Mouse (Mus musculus) T-helper 2 cell (primary cell): ENCODE measurements at regions not wholly inside any gene's neighbourhood (a gene's known extent, or its start where the extent isn't known, plus 50 kb on each side); places are given as distances from the start of the nearest gene placed in this dataset.

Source experiments
- in situ Hi-C: fragments of 300-600 bp; cut with MboI, MseI; formaldehyde crosslinking; loops from one replicate; pipeline ENCODE4 v1.15.1; 2025; ENCODE audit warnings: high pct_unique_total_duplicates

DNA sequence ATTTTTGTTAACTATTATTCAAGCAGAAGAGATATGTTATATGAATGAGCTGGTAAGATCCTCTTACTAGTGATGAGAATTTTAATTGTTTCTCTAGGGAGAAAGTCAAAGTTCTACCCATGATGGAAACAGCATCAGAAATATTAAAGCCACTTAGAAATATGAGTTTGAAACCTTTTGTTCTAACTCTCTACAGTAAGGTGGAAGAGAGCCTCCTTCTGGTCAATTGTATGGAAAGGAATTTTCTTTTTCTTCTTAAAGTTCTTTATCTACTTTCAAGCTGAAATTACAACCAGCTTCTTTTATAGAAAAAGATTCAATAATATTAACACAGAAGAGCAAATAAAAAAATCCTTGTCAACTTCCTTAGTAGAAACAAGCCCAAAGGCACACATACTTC, 94.4 kb upstream of the E2f7 start:
- in situ Hi-C loops: no loop called here

DNA sequence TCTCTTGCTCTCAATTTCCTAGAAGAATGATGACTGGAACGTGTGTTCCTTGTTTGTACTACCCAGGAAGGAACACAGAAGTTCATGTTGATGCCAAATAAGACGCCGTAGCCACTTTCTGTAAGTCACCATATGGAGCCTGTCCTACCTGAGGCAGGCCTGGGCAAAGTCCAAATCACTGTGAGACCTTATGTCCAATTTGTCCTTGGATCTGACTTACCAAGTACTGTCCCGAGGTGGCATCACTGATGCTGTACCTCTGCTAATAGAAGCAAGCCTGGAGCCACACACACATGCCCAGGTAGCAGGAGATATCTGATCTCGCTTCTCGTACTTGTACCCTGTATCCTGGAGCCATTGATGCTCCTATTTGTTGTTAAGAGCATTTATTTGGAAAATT, 91.2 kb upstream of the E2f7 start:
- in situ Hi-C loops: no loop called here

DNA sequence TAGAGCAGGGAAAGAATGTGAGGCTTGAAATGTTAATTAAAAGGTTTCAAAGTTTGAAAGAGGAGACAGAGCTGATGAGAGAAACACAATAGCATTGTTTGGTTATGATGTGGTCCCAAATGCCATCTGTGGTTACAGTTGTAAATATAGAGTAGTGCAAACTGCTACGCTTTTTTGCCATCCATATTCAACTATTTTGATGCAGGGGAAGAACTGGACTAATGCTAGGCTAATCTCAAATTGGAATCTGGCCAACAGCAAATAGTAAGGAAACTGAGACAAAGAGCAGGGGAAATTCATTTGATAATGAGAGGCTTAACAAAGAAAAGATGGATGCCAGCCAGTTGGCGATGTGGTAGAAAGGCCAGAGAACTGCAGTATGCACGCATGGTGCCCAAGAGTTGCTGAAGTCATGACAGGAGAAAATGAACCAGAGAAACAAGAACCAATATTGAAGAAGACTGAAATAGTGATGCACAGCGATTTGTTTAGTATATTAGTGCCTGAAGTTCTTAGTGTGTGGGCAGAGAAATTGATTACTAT, 87.0 kb upstream of the E2f7 start:
- in situ Hi-C loops: no loop called here

DNA sequence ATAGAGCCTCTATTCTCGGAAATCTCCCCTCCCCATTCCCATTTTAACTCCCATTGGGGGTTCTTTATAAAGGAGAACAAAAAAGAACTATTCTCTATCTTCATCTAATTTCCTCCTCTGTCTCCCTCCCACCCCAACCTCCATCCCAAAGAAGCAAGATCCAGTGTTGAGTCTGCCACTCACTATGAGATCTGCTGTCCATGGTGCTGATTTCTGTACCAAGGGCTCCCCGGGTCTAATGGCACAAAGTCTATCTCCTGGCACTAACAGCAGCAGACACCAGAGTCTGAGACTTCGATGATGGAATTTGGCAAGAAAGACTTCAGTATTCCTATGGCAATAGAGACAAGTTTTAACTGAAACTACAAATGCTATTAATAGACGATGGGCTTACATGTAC, 68.7 kb upstream of the E2f7 start:
- in situ Hi-C loops: no loop called here
